Mouse (Mus musculus) Patski (cell line): ENCODE data around the gene Hyal3. TPM values are rescaled to one million over a fixed set of nuclear protein-coding genes. Genes with fewer than 3 reads are reported as not detected.
A peak's percentile ranks its signal among the peaks of the same experiment; 100 is the strongest.

Source experiments
- ATAC-seq: fragments of 100-300 bp; one replicate; pipeline ENCODE4 v1.8.0; 2021
- CTCF ChIA-PET: fragments of 350-600 bp; sonication (Branson Sonifier 250); formaldehyde crosslinking; loops from one replicate; lab custom pipeline; 2022; ENCODE audit warnings: inconsistent platforms; lab: Charles Lee
- POLR2A ChIA-PET: fragments of 350-600 bp; sonication (Branson Sonifier 250); formaldehyde crosslinking; loops from one replicate; lab custom pipeline; 2022; ENCODE audit warnings: antibody characterized with exemption, inconsistent platforms; lab: Charles Lee
- DNase-seq: peaks from one replicate; pipeline ENCODE4 v3.0.0-alpha.2; 2011; ENCODE audit warnings: low read depth, low spot score
- H3K27me3 ChIP-seq: fragments of 371-371 bp; one replicate; pipeline ENCODE4 v1.5.1; 2021
- CTCF ChIP-seq: fragments of 100-300 bp; IDR thresholded peaks from one replicate; pipeline ENCODE4 v1.5.1; 2021
- in situ Hi-C: fragments of 300-500 bp; cut with MboI; formaldehyde crosslinking; loops from 3 replicates; pipeline ENCODE4 v1.11.1; 2018; ENCODE audit warnings: low pct_unique_long_range_greater_than_20kb, mixed read lengths
- polyA plus RNA-seq: library from polyadenylated mRNA; unstranded; gene quantifications from one replicate; pipeline ENCODE4 v1.2.3, GENCODE M21; 2021

Gene Hyal3
- polyA plus RNA-seq, 1 experiment from 2014 or later, result 1.1 TPM

GRCm38 (mm10) chr9:107633661-107634405 lies 53.2 kb downstream of the Hyal3 start:
- no peak for TF ChIP-seq CTCF
- no peaks in the 10 kb centered on the region for H3K27me3 ChIP-seq
- in situ Hi-C loops, result no loop called here
- POLR2A ChIA-PET, result interaction anchor here (1.4 kb wide), 1 partner anchor 15 kb away, joined by 4 read pairs; no protein-coding TSS in a partner anchor
- no peak for DNase-seq
- ATAC-seq, result no peak
- CTCF ChIA-PET, result no interaction called here

- CTCF ChIA-PET, result interaction anchor here (1.1 to 1.9 kb wide), 3 partner anchors 10 to 22 kb away, joined by 3 to 13 read pairs (median 8); no protein-coding TSS in a partner anchor
- ATAC-seq, result no peak
- POLR2A ChIA-PET, result interaction anchor here (0.6 to 1.4 kb wide), 4 partner anchors 8 to 46 kb away, joined by 3 to 7 read pairs (median 4); no protein-coding TSS in a partner anchor
- DNase-seq, result no peak
- in situ Hi-C loops, result no loop called here
- TF ChIP-seq CTCF, result no peak
- H3K27me3 ChIP-seq, result no peaks in the 10 kb centered on the region
These were observed 54.0 kb downstream of the Hyal3 start for GRCm38 (mm10) chr9:107634406-107635278.

- DNase-seq (peak; percentile 79), ATAC-seq (peak; percentile 89)
- no peaks in the 10 kb centered on the region for H3K27me3 ChIP-seq
- in situ Hi-C loops, result no loop called here
- no peak for TF ChIP-seq CTCF
- ChIA-PET POLR2A (interaction anchor here (0.6 to 1.0 kb wide), 4 partner anchors 9 to 80 kb away, joined by 3 to 7 read pairs (median 4); no protein-coding TSS in a partner anchor), CTCF (interaction anchor here (0.7 to 1.9 kb wide), 6 partner anchors 9 to 33 kb away, joined by 3 to 13 read pairs (median 4); no protein-coding TSS in a partner anchor)
These were observed 54.8 kb downstream of the Hyal3 start, which contains the start of gene Gnai2 for GRCm38 (mm10) chr9:107635279-107636028. TSS of gene Gnai2 (minus strand) at chr9:107635367.

Other genes with a start within 250 kb of the Hyal3 start
- gene Hemk1, start 242.5 kb upstream of the Hyal3 start, polyA plus RNA-seq, result 19.2 TPM
- gene 6430571L13Rik, start 240.2 kb upstream of the Hyal3 start, polyA plus RNA-seq, result 1.2 TPM
- gene Cacna2d2, start 181.2 kb upstream of the Hyal3 start, polyA plus RNA-seq, result 0.01 TPM
- 41.1 TPM for gene Tmem115, start 46.9 kb upstream of the Hyal3 start, polyA plus RNA-seq
- gene Cyb561d2, start 38.6 kb upstream of the Hyal3 start, polyA plus RNA-seq, result 26.2 TPM
- gene Nprl2, start 38.6 kb upstream of the Hyal3 start, polyA plus RNA-seq, result 32.0 TPM
- gene Zmynd10, start 33.5 kb upstream of the Hyal3 start, polyA plus RNA-seq, result 7.3 TPM
- gene Rassf1, start 29.3 kb upstream of the Hyal3 start, polyA plus RNA-seq, result 51.8 TPM
- gene Tusc2, start 17.6 kb upstream of the Hyal3 start, polyA plus RNA-seq, result 30.1 TPM
- 34.4 TPM for gene Hyal2, start 12.9 kb upstream of the Hyal3 start, polyA plus RNA-seq
- 1.2 TPM for gene Hyal1, start 3.9 kb upstream of the Hyal3 start, polyA plus RNA-seq
- 11.3 TPM for gene Naa80, start 1.9 kb upstream of the Hyal3 start, polyA plus RNA-seq
- gene Ifrd2, start 6.8 kb downstream of the Hyal3 start, polyA plus RNA-seq, result 19.1 TPM
- 39.1 TPM for gene Sema3b, start 28.4 kb downstream of the Hyal3 start, polyA plus RNA-seq
- 592 TPM for gene Gnai2, start 54.5 kb downstream of the Hyal3 start, polyA plus RNA-seq
- 0.13 TPM for gene Slc38a3, start 88.7 kb downstream of the Hyal3 start, polyA plus RNA-seq
- 2.2 TPM for gene Gnat1, start 98.9 kb downstream of the Hyal3 start, polyA plus RNA-seq
- gene Sema3f, start 129.7 kb downstream of the Hyal3 start, polyA plus RNA-seq, result 272 TPM
- gene Rbm5, start 190.2 kb downstream of the Hyal3 start, polyA plus RNA-seq, result 113 TPM